In the genomic region with DNA sequence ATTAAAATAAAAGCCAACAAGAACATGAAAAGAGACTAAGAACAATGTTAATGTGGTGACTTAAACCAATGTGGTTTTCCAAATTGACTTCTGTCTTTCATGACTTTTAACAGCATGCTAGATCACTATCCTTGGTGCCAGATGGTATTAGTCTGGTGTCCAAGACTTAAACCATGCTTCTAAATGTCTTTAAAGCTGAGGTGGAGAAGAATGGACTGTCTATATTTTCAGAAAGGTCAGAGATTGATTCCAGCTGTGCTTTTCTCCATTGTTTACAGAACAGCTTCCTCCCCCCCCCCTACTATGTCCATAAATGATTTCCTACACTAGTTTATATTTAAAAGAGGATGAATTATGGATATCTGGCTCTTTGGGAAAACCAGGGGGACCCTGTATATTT, we compare ENCODE assay signal across 19 mouse cellular contexts.
"Had no signal": no experiment of that assay in that cellular context is flagged by ENCODE, and none has a peak within 500 bp of the region (broad histone marks: within the 10 kb centered on the region; RNA-seq: fewer than 3 reads in every experiment).

No protein-coding gene starts in this region.

- DNase-seq: kidney, adult 18-20 months; kidney, postnatal 10 days; kidney, postnatal 36 days; layer of hippocampus, postnatal 36 days; liver, embryonic 13.5 days; lung, postnatal 36 days; retina, postnatal 1 day; right cerebral cortex, postnatal 25 days; spleen, adult 18-20 months; thymus, postnatal 25 days had no signal

- H3K27me3 ChIP-seq: liver, embryonic 13.5 days; megakaryocyte, embryonic 14.5 days; midbrain, embryonic 13.5 days; neural tube, embryonic 13.5 days; stomach, embryonic 15.5 days had no signal

- H3K9ac ChIP-seq: liver, embryonic 13.5 days; midbrain, embryonic 13.5 days; neural tube, embryonic 13.5 days; stomach, embryonic 15.5 days had no signal

- H3K36me3 ChIP-seq: liver, embryonic 13.5 days; midbrain, embryonic 10.5 days; midbrain, embryonic 13.5 days; neural tube, embryonic 13.5 days; stomach, embryonic 15.5 days had no signal

- ATAC-seq: intestine, embryonic 16.5 days; midbrain, embryonic 13.5 days; midbrain, embryonic 16.5 days had no signal

- H3K9me3 ChIP-seq: liver, embryonic 13.5 days; megakaryocyte, embryonic 14.5 days; midbrain, embryonic 10.5 days; midbrain, embryonic 13.5 days; neural tube, embryonic 13.5 days; stomach, embryonic 15.5 days had no signal

- H3K4me1 ChIP-seq: liver, embryonic 13.5 days; megakaryocyte, embryonic 14.5 days; midbrain, embryonic 10.5 days; midbrain, embryonic 13.5 days; stomach, embryonic 15.5 days had no signal

- H3K4me2 ChIP-seq: liver, embryonic 13.5 days; midbrain, embryonic 13.5 days; neural tube, embryonic 13.5 days; stomach, embryonic 15.5 days had no signal

- H3K27ac ChIP-seq: left cerebral cortex, adult 2 months; liver, embryonic 13.5 days; midbrain, embryonic 10.5 days; midbrain, embryonic 13.5 days; neural tube, embryonic 13.5 days; stomach, embryonic 15.5 days had no signal

- H3K4me3 ChIP-seq: left cerebral cortex, adult 2 months; liver, embryonic 13.5 days; megakaryocyte, embryonic 14.5 days; midbrain, embryonic 10.5 days; midbrain, embryonic 13.5 days; myocyte; neural tube, embryonic 13.5 days; stomach, embryonic 15.5 days had no signal
